Mouse (Mus musculus) natural killer cell, adult 2 months (primary cell): ENCODE measurements at regions not wholly inside any gene's neighbourhood (a gene's known extent, or its start where the extent isn't known, plus 50 kb on each side); places are given as distances from the start of the nearest gene placed in this dataset.
A peak's percentile ranks its signal among the peaks of the same experiment; 100 is the strongest.

Source experiments
- DNase-seq, 2 experiments: peaks; one replicate each; pipeline ENCODE4 v3.0.0; 2022; ENCODE audit warnings: low spot score in 2 of 2

- DNase-seq, result no peak
Observed at GRCm38 (mm10) chr2:128217784-128218467, 92.1 kb downstream of the Bcl2l11 start.

- no peak for DNase-seq
Observed at GRCm38 (mm10) chr2:128218961-128219360, 93.1 kb downstream of the Bcl2l11 start.

GRCm38 (mm10) chr2:128221055-128221454, 95.2 kb downstream of the Bcl2l11 start:
- DNase-seq, result no peak

- peak; percentile 8 to 45 for DNase-seq
Observed at GRCm38 (mm10) chr2:128221657-128222056, 95.8 kb downstream of the Bcl2l11 start.

- no peak for DNase-seq
Observed at GRCm38 (mm10) chr2:128226465-128227047, 100.7 kb downstream of the Bcl2l11 start.

- no peak for DNase-seq
Observed at GRCm38 (mm10) chr2:128229730-128230129, 103.9 kb downstream of the Bcl2l11 start.

- no peak for DNase-seq
Observed at GRCm38 (mm10) chr2:128230921-128231320, 105.1 kb downstream of the Bcl2l11 start.

GRCm38 (mm10) chr2:128231338-128231737, 105.5 kb downstream of the Bcl2l11 start:
- DNase-seq, result no peak

- DNase-seq, result no peak
Observed at GRCm38 (mm10) chr2:128232027-128232426, 106.2 kb downstream of the Bcl2l11 start.

- DNase-seq, result no peak
Observed at GRCm38 (mm10) chr2:128235127-128235526, 109.3 kb downstream of the Bcl2l11 start.

GRCm38 (mm10) chr2:128239451-128239850, 113.6 kb downstream of the Bcl2l11 start:
- DNase-seq, result no peak

GRCm38 (mm10) chr2:128240054-128240453, 114.2 kb downstream of the Bcl2l11 start:
- no peak for DNase-seq

- no peak for DNase-seq
Observed at GRCm38 (mm10) chr2:128240536-128241279, 114.9 kb downstream of the Bcl2l11 start.

- no peak for DNase-seq
Observed at GRCm38 (mm10) chr2:128241280-128241665, 115.4 kb downstream of the Bcl2l11 start.

GRCm38 (mm10) chr2:128245544-128245943, 119.7 kb downstream of the Bcl2l11 start:
- no peak for DNase-seq

- no peak for DNase-seq
Observed at GRCm38 (mm10) chr2:128247967-128248366, 122.1 kb downstream of the Bcl2l11 start.

GRCm38 (mm10) chr2:128249188-128249587, 123.3 kb downstream of the Bcl2l11 start:
- no peak for DNase-seq

- no peak for DNase-seq
Observed at GRCm38 (mm10) chr2:128249607-128250006, 123.8 kb downstream of the Bcl2l11 start.

GRCm38 (mm10) chr2:128250841-128251240, 125.0 kb downstream of the Bcl2l11 start:
- DNase-seq, result peak; percentile 41 to 66

GRCm38 (mm10) chr2:128256651-128257050, 130.8 kb downstream of the Bcl2l11 start:
- no peak for DNase-seq

GRCm38 (mm10) chr2:128257262-128257661, 131.4 kb downstream of the Bcl2l11 start:
- no peak for DNase-seq

GRCm38 (mm10) chr2:128263880-128264279, 138.0 kb downstream of the Bcl2l11 start:
- no peak for DNase-seq
